Mouse (Mus musculus): ENCODE measurements around the gene Mrpl53.

DNA sequence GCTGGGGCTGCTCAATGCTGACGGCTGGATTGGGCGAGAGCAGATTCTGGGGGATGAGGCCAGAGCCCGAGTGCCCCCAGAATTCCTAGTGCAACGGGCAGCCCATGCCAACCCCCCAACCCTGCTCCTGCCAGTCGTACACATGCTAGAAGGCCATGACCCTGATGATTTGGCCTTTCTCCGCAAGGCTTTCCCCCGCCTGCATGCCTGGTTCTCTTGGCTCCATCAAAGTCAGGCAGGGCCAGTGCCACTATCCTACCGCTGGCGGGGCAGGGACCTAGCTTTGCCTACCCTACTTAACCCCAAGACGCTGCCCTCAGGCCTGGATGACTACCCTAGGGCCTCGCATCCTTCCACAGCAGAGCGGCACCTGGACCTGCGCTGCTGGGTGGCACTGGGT, 8.8 kb downstream of the Mrpl53 start:
- no peak for TF ChIP-seq CTCF (IDR thresholded peaks at IDR 0.05; ENCODE audit: extremely low read depth, insufficient read depth, low read length)
- no peak for TF ChIP-seq POLR2A (IDR thresholded peaks at IDR 0.05; ENCODE audit: extremely low read depth, insufficient read depth, low read length)
